Mouse (Mus musculus) embryo, embryonic 9.5 days (tissue): ENCODE measurements around the gene Hes5.

Experiments used
- DNase-seq: peaks from one replicate; pipeline ENCODE4 v3.0.0-alpha.2; 2017; ENCODE audit errors: extremely low spot score

Gene Hes5

GRCm38 (mm10) chr4:154964581-154965235 lies 4.0 kb downstream of the Hes5 start:
- DNase-seq, result no peak

DNA sequence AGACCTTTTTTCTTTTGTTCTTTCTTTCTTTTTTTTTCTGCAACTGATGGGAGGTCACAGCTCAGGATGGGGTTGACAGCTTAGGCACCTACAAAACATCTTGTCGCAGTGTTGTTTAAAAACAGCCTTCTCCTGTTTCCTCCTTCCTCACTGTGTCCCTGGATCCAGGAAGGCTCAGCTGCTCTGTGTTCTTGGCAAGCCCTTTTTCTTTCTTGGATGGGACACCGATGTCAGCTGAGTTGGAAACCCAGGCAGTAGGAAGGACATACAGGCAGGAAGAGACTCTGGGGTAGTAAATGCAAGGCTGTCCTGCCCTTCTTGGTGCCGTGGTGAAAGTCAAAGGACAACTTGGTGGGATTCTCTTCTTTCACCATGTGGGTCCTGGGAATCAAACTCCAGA lies 5.1 kb downstream of the Hes5 start:
- DNase-seq, result no peak

GRCm38 (mm10) chr4:154967173-154967572 lies 6.5 kb downstream of the Hes5 start:
- no peak for DNase-seq

DNA sequence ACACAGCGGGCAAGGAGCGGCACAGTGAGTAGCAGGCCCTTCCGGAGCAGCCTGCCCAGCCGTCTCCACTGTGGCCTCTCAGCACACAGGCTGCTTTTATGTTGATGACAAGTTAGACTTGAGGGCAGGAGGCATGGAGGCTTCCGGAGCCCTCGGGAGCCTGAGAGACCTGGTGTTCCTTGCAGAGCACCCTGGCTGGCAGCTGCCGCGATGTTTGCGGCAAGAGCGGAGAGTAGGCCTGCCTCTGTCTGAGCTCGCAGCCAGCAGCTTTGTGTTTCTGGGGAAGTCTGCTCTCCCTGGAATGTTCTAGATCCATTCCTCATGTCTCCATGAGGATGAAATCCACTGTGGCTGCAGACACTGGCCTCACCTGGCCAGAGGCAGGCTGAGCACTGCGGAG lies 11.8 kb downstream of the Hes5 start:
- DNase-seq, result no peak

DNA sequence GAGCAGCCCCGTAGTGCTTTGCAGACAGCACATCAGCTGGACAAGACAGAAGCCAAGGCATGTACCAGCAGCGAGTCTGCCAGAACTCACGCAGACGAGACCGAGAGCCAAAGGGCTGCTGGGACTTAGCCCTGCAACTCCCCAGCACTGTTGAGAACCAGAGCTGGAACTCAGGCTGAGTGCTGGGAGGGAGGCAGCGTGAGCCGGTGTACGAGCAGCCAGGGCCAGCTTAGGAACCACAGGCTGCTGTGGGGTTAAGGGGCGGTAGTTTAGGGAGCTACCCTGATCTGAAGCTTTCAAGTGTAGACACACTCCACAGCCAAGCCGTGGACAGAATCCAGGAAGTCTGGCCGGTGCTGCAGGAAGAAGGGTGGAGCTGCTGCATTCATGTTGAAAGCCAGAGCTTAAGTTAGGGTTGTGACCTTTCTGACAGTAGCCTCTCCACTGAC lies 13.5 kb downstream of the Hes5 start:
- no peak for DNase-seq

- no peak for DNase-seq
Observed at GRCm38 (mm10) chr4:154980110-154980509, 19.4 kb downstream of the Hes5 start.

- no peak for DNase-seq
Observed at GRCm38 (mm10) chr4:154981076-154981475, 20.4 kb downstream of the Hes5 start.

DNA sequence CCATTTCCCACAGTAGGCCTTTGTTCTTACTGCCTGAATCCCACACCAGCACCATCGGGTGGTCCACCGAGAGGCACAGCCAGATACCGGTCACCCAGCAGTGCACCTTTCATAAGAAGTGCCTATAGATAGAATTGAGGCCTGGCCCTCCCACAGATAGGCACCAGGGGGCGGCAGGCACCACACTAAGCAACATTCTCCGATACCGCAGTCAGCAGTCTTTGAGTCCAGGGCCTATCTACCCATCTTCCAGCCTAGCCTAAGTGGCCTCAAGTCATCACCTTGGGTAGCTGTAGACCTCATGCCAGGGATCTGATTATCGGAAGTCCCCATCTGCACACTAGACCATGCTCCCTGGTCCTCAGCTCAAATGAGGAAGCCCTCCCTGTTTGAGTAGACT lies 20.8 kb downstream of the Hes5 start:
- peak; percentile 66 for DNase-seq

- no peak for DNase-seq
Observed at GRCm38 (mm10) chr4:154982247-154983120, 21.8 kb downstream of the Hes5 start.

DNA sequence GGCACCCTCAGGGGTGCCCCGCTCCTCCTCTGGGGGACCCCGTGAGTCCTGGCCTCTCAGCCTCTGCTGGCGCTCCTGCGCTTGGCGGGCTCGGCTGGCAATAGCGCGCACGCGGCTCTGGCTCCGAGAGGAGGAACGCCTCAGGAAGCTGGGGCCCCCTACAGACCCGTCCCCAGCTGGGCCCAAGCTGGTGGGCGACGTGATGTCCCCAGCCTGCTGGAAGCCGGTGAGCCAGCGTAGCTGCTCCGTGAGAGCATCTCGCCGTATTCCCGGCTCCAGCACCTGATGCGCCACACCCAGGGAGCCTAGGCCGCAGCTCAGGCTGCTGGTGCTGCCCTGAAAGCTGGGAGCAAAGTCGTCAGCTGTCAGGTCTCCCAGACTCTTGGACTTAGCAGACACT lies 23.0 kb downstream of the Hes5 start:
- no peak for DNase-seq

- DNase-seq, result no peak
Observed at GRCm38 (mm10) chr4:154985151-154985777, 24.5 kb downstream of the Hes5 start.

DNA sequence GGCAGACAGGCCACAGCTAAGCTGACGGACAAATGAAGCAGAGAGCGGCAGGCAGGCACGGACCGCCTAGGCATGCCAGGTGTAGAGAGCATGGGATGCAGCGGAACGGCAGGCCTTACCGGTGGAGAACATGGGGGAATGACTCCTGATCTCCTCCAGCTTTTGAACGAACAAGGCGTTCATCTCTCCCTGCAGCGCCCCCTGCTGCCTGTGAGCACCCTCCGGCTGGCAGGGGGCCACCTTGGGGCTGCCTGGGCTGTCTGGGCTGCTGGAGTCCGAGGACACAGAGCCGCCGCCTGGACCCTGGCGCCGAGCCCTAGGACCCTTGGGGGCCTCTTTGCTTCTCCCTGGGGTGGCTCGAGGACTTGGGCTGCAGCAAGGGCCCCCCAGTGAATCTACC lies 25.4 kb downstream of the Hes5 start:
- DNase-seq, result peak; percentile 80

DNA sequence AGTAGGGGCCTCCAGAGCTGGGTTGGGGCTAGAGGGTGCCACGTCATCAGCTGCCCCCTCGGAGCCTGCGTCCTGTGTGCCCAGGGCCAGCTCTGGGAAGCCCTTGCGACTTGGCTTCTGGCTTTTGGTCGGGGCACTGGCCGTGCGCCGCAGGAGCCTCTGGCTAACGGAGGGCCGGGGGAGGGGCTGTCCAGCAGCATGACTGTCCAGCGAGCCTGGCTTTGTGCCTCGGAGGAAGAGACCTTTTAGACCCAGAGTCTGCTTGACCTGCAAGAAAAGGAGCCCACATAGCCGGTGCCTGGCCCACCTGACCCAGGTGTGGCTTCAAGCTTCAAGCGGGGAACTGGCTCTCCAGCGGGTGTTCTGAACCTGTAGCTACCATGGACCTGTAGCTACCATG lies 26.0 kb downstream of the Hes5 start:
- DNase-seq, result no peak

- no peak for DNase-seq
Observed at GRCm38 (mm10) chr4:154994876-154995275, 34.2 kb downstream of the Hes5 start.

GRCm38 (mm10) chr4:154996572-154997154 lies 35.9 kb downstream of the Hes5 start:
- no peak for DNase-seq

- DNase-seq, result no peak
Observed at GRCm38 (mm10) chr4:154999379-154999778, 38.7 kb downstream of the Hes5 start.

GRCm38 (mm10) chr4:155005278-155005677 lies 44.6 kb downstream of the Hes5 start:
- DNase-seq, result no peak

DNA sequence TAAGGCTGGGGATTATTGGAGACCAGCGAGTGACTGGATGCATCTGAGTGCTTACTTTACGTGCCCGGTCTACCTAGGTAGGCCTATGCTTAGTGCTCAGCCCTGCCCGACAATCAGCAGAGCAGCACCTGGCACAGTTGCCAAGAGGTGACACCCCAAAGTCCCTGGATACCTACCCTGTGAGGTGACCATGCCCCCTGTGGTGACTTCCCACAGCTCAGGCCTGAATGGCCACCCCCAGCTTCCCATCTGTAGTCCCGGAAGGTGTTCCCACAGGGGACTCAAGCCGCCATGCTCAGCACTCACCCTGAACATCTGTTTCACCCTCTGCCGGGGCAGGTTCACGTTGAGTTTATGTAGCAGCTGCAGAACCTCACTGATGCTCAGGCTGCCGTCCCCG lies 45.6 kb downstream of the Hes5 start:
- DNase-seq, result no peak

DNA sequence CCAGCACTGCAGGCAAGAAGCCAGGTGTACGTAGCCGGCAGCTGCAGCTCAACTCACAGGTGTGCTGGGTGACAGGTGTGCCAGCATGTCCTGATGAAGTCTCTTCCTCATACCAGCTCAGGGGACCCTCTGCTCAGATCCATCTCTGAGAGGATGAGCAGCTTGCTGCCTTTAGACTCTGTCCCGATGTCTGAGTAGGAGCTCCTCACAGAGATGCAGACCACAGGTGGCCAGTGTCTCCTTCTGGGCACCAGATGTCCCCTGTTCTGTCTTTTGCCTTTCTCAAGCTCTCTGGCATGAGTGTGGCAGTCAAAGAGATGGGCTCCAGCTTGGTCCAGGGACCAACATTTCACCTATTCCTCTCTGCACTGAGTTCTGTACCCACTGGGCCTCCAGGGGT lies 46.9 kb downstream of the Hes5 start:
- no peak for DNase-seq

DNA sequence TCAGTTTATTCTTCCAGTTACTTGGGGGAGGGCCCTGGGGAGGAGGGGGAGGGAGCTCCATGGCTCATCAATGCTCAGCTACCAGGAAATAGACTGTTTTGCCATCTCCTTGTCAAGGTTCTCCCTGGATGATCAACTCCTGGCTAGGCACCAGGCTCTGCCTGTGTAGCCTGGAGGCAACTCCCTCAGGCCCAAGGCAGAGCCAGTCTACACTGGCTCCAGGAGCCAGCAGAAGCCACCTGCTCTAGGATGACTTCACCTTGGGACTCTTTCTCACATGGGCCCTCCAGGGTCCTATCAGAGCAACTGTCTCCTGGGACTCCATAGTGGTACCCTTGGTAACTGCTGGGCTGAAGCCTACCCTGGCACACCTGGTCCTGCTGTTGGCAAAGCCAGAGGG lies 47.4 kb downstream of the Hes5 start:
- no peak for DNase-seq

- no peak for DNase-seq
Observed at GRCm38 (mm10) chr4:155009216-155009615, 48.5 kb downstream of the Hes5 start.

GRCm38 (mm10) chr4:155010870-155011269 lies 50.1 kb downstream of the Hes5 start:
- DNase-seq, result no peak
